Mouse (Mus musculus) kidney, embryonic 15.5 days (tissue): ENCODE data around the gene Rps10. TPM values are rescaled to one million over a fixed set of nuclear protein-coding genes. Genes with fewer than 3 reads are reported as not detected.

ENCODE experiments used
- ATAC-seq: fragments of 200-750 bp; cut with Nextera tagmentation; replicated peaks from 2 replicates; pipeline ENCODE4 v1.8.0; 2017; ENCODE audit warnings: moderate TSS enrichment; ENCODE audit not compliant: low FRiP score
- H3K27ac ChIP-seq: fragments of 300-500 bp; sonication (generic); 2 replicates; pipeline ENCODE4 v1.5.1; 2015; ENCODE audit warnings: mild to moderate bottlenecking, inconsistent platforms
- H3K27me3 ChIP-seq: fragments of 300-500 bp; sonication (generic); 2 replicates; pipeline ENCODE4 v1.6.1; 2015; ENCODE audit warnings: inconsistent platforms
- H3K36me3 ChIP-seq: fragments of 300-500 bp; sonication (generic); 2 replicates; pipeline ENCODE4 v1.6.1; 2015; ENCODE audit warnings: inconsistent platforms
- H3K4me1 ChIP-seq: fragments of 300-500 bp; sonication (generic); 2 replicates; pipeline ENCODE4 v1.6.1; 2015; ENCODE audit warnings: inconsistent platforms
- H3K4me2 ChIP-seq: fragments of 300-500 bp; sonication (generic); 2 replicates; pipeline ENCODE4 v1.6.1; 2015; ENCODE audit warnings: moderate library complexity, mild to moderate bottlenecking, inconsistent platforms
- H3K4me3 ChIP-seq: fragments of 300-500 bp; sonication (generic); replicated peaks from 2 replicates; pipeline ENCODE4 v1.5.1; 2015; ENCODE audit warnings: mild to moderate bottlenecking, inconsistent platforms
- H3K9ac ChIP-seq: fragments of 300-500 bp; sonication (generic); 2 replicates; pipeline ENCODE4 v1.6.1; 2015; ENCODE audit warnings: mild to moderate bottlenecking, inconsistent platforms
- H3K9me3 ChIP-seq: fragments of 300-500 bp; sonication (generic); replicated peaks from 2 replicates; pipeline ENCODE4 v1.6.1; 2016; ENCODE audit warnings: inconsistent platforms
- WGBS: fragments of 180-500 bp; shearing (Covaris S2); methylation state at CpG from one replicate; pipeline ENCODE4 v1.1.7; 2015; ENCODE audit warnings: mixed read lengths; 5-methylcytosine and 5-hydroxymethylcytosine counted together
- polyA plus RNA-seq: library from polyadenylated mRNA; unstranded; fragments of >200 nt; fragmentation: Nextera tagmentation; extraction: Ambion mirVana; gene quantifications from 2 replicates; pipeline ENCODE4 v1.2.1, GENCODE M21; 2015

The Rps10 gene
- 973 and 1,016 TPM in 2 replicates for polyA plus RNA-seq

GRCm38 (mm10) chr17:27636132-27637020 is at the start of gene Rps10:
Rps10 (minus strand) TSS chr17:27636669.
- no peak for ATAC-seq
- 23% methylated on average over 18 of the region's 18 CpGs for WGBS
- Histone ChIP-seq H3K36me3 (peaks cover 26% of the 10 kb centered on the region), H3K4me3 (peak within 1 kb of the TSS; percentile 87), H3K9ac (peak within 1 kb of the TSS; percentile 42; the same call in 1 of the 2 replicates), H3K4me1 (peaks cover 48% of the 10 kb centered on the region), H3K9me3 (no peaks in the 10 kb centered on the region), H3K27ac (peak within 1 kb of the TSS; percentile 92), H3K27me3 (no peaks in the 10 kb centered on the region), H3K4me2 (peak within 1 kb of the TSS; percentile 73)

- Histone ChIP-seq H3K27ac (no peak overlapping the region), H3K4me1 (peaks cover 15% of the 10 kb centered on the region), H3K4me3 (peak overlapping the region; percentile 50), H3K9ac (no peak overlapping the region), H3K4me2 (peak overlapping the region; percentile 96), H3K9me3 (no peaks in the 10 kb centered on the region), H3K36me3 (no peaks in the 10 kb centered on the region), H3K27me3 (peaks cover 57% of the 10 kb centered on the region)
- 1% methylated on average over 11 of the region's 11 CpGs for WGBS
- peak; percentile 26; the same call in 1 of the 2 replicates for ATAC-seq
Observed at GRCm38 (mm10) chr17:27685550-27685913, 49.1 kb upstream of the Rps10 start.

- Histone ChIP-seq H3K9ac (peak overlapping the region; percentile 43), H3K36me3 (no peaks in the 10 kb centered on the region), H3K27ac (no peak overlapping the region), H3K9me3 (no peaks in the 10 kb centered on the region), H3K27me3 (peaks cover 57% of the 10 kb centered on the region), H3K4me2 (peak overlapping the region; percentile 96), H3K4me3 (peak overlapping the region; percentile 50), H3K4me1 (peaks cover 15% of the 10 kb centered on the region)
- 1% methylated on average over 48 of the region's 53 CpGs for WGBS
- peak; percentile 44; the same call in 1 of the 2 replicates for ATAC-seq
Observed at GRCm38 (mm10) chr17:27684886-27685549, 48.5 kb upstream of the Rps10 start.

- no peak overlapping the region for H3K9ac ChIP-seq
- H3K27ac ChIP-seq, result no peak overlapping the region
- 31% methylated on average over 11 of the region's 11 CpGs for WGBS
- peaks cover 11% of the 10 kb centered on the region for H3K27me3 ChIP-seq
- H3K4me2 ChIP-seq, result no peak overlapping the region
- no peak overlapping the region for H3K4me3 ChIP-seq
- peaks cover 13% of the 10 kb centered on the region for H3K4me1 ChIP-seq
- H3K36me3 ChIP-seq, result no peaks in the 10 kb centered on the region
- ATAC-seq, result 0 out of 2 replicates have a peak, but pooled peaks have one; percentile 36
- no peaks in the 10 kb centered on the region for H3K9me3 ChIP-seq
Observed at GRCm38 (mm10) chr17:27678924-27679813, 42.7 kb upstream of the Rps10 start.

- no peaks in the 10 kb centered on the region for H3K27me3 ChIP-seq
- no peak for ATAC-seq
- H3K9me3 ChIP-seq, result no peaks in the 10 kb centered on the region
- H3K27ac ChIP-seq, result no peak overlapping the region
- WGBS, result 89% methylated on average over 5 of the region's 5 CpGs
- no peaks in the 10 kb centered on the region for H3K36me3 ChIP-seq
- H3K4me3 ChIP-seq, result no peak overlapping the region
- no peak overlapping the region for H3K9ac ChIP-seq
- H3K4me2 ChIP-seq, result no peak overlapping the region
- H3K4me1 ChIP-seq, result peaks cover 13% of the 10 kb centered on the region
Observed at GRCm38 (mm10) chr17:27677756-27678155, 41.3 kb upstream of the Rps10 start.

GRCm38 (mm10) chr17:27676270-27676669 is 39.8 kb upstream of the Rps10 start:
- H3K27ac ChIP-seq, result no peak overlapping the region
- no peak for ATAC-seq
- no peaks in the 10 kb centered on the region for H3K27me3 ChIP-seq
- no peak overlapping the region for H3K4me3 ChIP-seq
- WGBS, result 75% methylated on average over 7 of the region's 7 CpGs
- no peak overlapping the region for H3K4me2 ChIP-seq
- H3K4me1 ChIP-seq, result peaks cover 13% of the 10 kb centered on the region
- H3K36me3 ChIP-seq, result no peaks in the 10 kb centered on the region
- H3K9ac ChIP-seq, result no peak overlapping the region
- no peaks in the 10 kb centered on the region for H3K9me3 ChIP-seq

- ATAC-seq, result no peak
- Histone ChIP-seq H3K9me3 (no peaks in the 10 kb centered on the region), H3K36me3 (no peaks in the 10 kb centered on the region), H3K9ac (no peak overlapping the region), H3K27me3 (no peaks in the 10 kb centered on the region), H3K4me1 (peaks cover 13% of the 10 kb centered on the region), H3K27ac (no peak overlapping the region), H3K4me2 (no peak overlapping the region), H3K4me3 (no peak overlapping the region)
- WGBS, result 51% methylated on average over 9 of the region's 9 CpGs
Observed at GRCm38 (mm10) chr17:27675453-27675852, 39.0 kb upstream of the Rps10 start.

- H3K27me3 ChIP-seq, result no peaks in the 10 kb centered on the region
- H3K4me1 ChIP-seq, result peaks cover 4% of the 10 kb centered on the region
- H3K4me2 ChIP-seq, result no peak overlapping the region
- no peaks in the 10 kb centered on the region for H3K9me3 ChIP-seq
- H3K9ac ChIP-seq, result no peak overlapping the region
- WGBS, result 90% methylated on average over 7 of the region's 7 CpGs
- no peak for ATAC-seq
- H3K36me3 ChIP-seq, result no peaks in the 10 kb centered on the region
- no peak overlapping the region for H3K27ac ChIP-seq
- H3K4me3 ChIP-seq, result no peak overlapping the region
Observed at GRCm38 (mm10) chr17:27673945-27674344, 37.5 kb upstream of the Rps10 start.

- no peak for ATAC-seq
- Histone ChIP-seq H3K27ac (no peak overlapping the region), H3K9ac (no peak overlapping the region), H3K4me2 (no peak overlapping the region), H3K27me3 (no peaks in the 10 kb centered on the region), H3K9me3 (no peaks in the 10 kb centered on the region), H3K36me3 (no peaks in the 10 kb centered on the region), H3K4me3 (no peak overlapping the region), H3K4me1 (no peaks in the 10 kb centered on the region)
- WGBS, result 82% methylated on average over 6 of the region's 6 CpGs
Observed at GRCm38 (mm10) chr17:27671720-27672119, 35.3 kb upstream of the Rps10 start.

GRCm38 (mm10) chr17:27658767-27659166 is 22.3 kb upstream of the Rps10 start:
- WGBS, result 57% methylated on average over 7 of the region's 7 CpGs
- H3K9ac ChIP-seq, result no peak overlapping the region
- no peak for ATAC-seq

GRCm38 (mm10) chr17:27657123-27657522 is 20.7 kb upstream of the Rps10 start:
- no peaks in the 10 kb centered on the region for H3K36me3 ChIP-seq
- no peak overlapping the region for H3K27ac ChIP-seq
- ATAC-seq, result no peak
- 66% methylated on average over 8 of the region's 8 CpGs for WGBS
- H3K4me1 ChIP-seq, result peaks cover 19% of the 10 kb centered on the region
- H3K27me3 ChIP-seq, result peaks cover 46% of the 10 kb centered on the region
- no peaks in the 10 kb centered on the region for H3K9me3 ChIP-seq
- no peak overlapping the region for H3K9ac ChIP-seq
- no peak overlapping the region for H3K4me2 ChIP-seq
- no peak overlapping the region for H3K4me3 ChIP-seq

More at GRCm38 (mm10) chr17:27658767-27659166, 22.3 kb upstream of the Rps10 start:
- Histone ChIP-seq H3K4me3 (no peak overlapping the region), H3K9me3 (no peaks in the 10 kb centered on the region), H3K27me3 (peaks cover 40% of the 10 kb centered on the region), H3K4me1 (peaks cover 19% of the 10 kb centered on the region), H3K36me3 (no peaks in the 10 kb centered on the region), H3K27ac (no peak overlapping the region), H3K4me2 (no peak overlapping the region)
